Mouse (Mus musculus) brain, embryonic 14.5 days (tissue): ENCODE data around the gene Gm10318. TPM values are rescaled to one million over a fixed set of nuclear protein-coding genes. Genes with fewer than 3 reads are reported as not detected.
A peak's percentile ranks its signal among the peaks of the same experiment; 100 is the strongest.

Experiments used
- DNase-seq: peaks from one replicate; pipeline ENCODE4 v3.0.0-alpha.2; 2011; ENCODE audit warnings: low read depth
- CTCF ChIP-seq: fragments of 200-500 bp; IDR thresholded peaks from 2 replicates; pipeline ENCODE4 v1.5.1; 2012; ENCODE audit warnings: inconsistent platforms, mild to moderate bottlenecking, moderate library complexity, borderline replicate concordance; ENCODE audit not compliant: insufficient read depth, insufficient read length; ENCODE audit errors: extremely low read depth
- POLR2A ChIP-seq: fragments of 200-500 bp; IDR thresholded peaks from 2 replicates; pipeline ENCODE4 v1.6.1; 2012; ENCODE audit warnings: mild to moderate bottlenecking, inconsistent platforms, borderline replicate concordance; ENCODE audit not compliant: poor library complexity, insufficient read depth, insufficient read length, severe bottlenecking; ENCODE audit errors: extremely low read depth
- polyA plus RNA-seq: library from polyadenylated mRNA; depleted of rRNA; stranded (reverse); fragments of >200 nt; gene quantifications from 2 replicates; pipeline ENCODE4 v1.2.3, GENCODE M21; 2012

The Gm10318 gene
- polyA plus RNA-seq, 1 experiment, result not detected

- TF ChIP-seq CTCF (no peak), POLR2A (no peak)
These were observed 5.1 kb upstream of the Gm10318 start for GRCm38 (mm10) chr10:77847538-77847937.

GRCm38 (mm10) chr10:77861675-77862074 is 9.0 kb downstream of the Gm10318 start, which contains the start of gene Gm3285:
Gene Gm3285, plus strand, starts transcription at chr10:77861975.
- DNase-seq, result no peak
- TF ChIP-seq POLR2A (no peak), CTCF (no peak)

More at GRCm38 (mm10) chr10:77847538-77847937, 5.1 kb upstream of the Gm10318 start:
- DNase-seq, result no peak

GRCm38 (mm10) chr10:77864067-77864761 is 11.6 kb downstream of the Gm10318 start:
- DNase-seq, result peak; percentile 55
- TF ChIP-seq CTCF, result no peak
- no peak for TF ChIP-seq POLR2A

- TF ChIP-seq CTCF (no peak), POLR2A (no peak)
- no peak for DNase-seq
These were observed 12.1 kb downstream of the Gm10318 start for GRCm38 (mm10) chr10:77864762-77865143.

GRCm38 (mm10) chr10:77867546-77867945 is 14.9 kb downstream of the Gm10318 start:
- no peak for DNase-seq
- TF ChIP-seq CTCF, result no peak
- no peak for TF ChIP-seq POLR2A

GRCm38 (mm10) chr10:77869651-77870050 is 17.0 kb downstream of the Gm10318 start:
- TF ChIP-seq CTCF (no peak), POLR2A (no peak)

GRCm38 (mm10) chr10:77878985-77879384 is 26.3 kb downstream of the Gm10318 start:
- TF ChIP-seq POLR2A (no peak), CTCF (peak; percentile 48; the same call in 1 of the 2 replicates)
- no peak for DNase-seq

More at GRCm38 (mm10) chr10:77869651-77870050, 17.0 kb downstream of the Gm10318 start:
- no peak for DNase-seq

- no peak for DNase-seq
- no peak for TF ChIP-seq CTCF
- TF ChIP-seq POLR2A, result no peak
These were observed 27.6 kb downstream of the Gm10318 start for GRCm38 (mm10) chr10:77880305-77880704.

GRCm38 (mm10) chr10:77882553-77882952 is 29.9 kb downstream of the Gm10318 start:
- no peak for DNase-seq
- TF ChIP-seq POLR2A (no peak), CTCF (peak; percentile 29; the same call in 1 of the 2 replicates)

GRCm38 (mm10) chr10:77886007-77886747 is 33.5 kb downstream of the Gm10318 start:
- DNase-seq, result no peak
- TF ChIP-seq POLR2A (no peak), CTCF (peak; percentile 33; the same call in 1 of the 2 replicates)

- TF ChIP-seq POLR2A (no peak), CTCF (no peak)
- DNase-seq, result no peak
These were observed 38.4 kb downstream of the Gm10318 start for GRCm38 (mm10) chr10:77890987-77891565.

GRCm38 (mm10) chr10:77895562-77895961 is 42.9 kb downstream of the Gm10318 start:
- peak; percentile 28 for DNase-seq
- TF ChIP-seq POLR2A (no peak), CTCF (no peak)
